Mouse (Mus musculus) CD4-positive helper T cell, adult 2 months (primary cell): ENCODE data around the gene Tmem200a.

Experiments used
- DNase-seq: peaks from one replicate; pipeline ENCODE4 v3.0.0-alpha.2; 2012; ENCODE audit warnings: low read depth, missing footprints, low spot score

The Tmem200a gene

DNA sequence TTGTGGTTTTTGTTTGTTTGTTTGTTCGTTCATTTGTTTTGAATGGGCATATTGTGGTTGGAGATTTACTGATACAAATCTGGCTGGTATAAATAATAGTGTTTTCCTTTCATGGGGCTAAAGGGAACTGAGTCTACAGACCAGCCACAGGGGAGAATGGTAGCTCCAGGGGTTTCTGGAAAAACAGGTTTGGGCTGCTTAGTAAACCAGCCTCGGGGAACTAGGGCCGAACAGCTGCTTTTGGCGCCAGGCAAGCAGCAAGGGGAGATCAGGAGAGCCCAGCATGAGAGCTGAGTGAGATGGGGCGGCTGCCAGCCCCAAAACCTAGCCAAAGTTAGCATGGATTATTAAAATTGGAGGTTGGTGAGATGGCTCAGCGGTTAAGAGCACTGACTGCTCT lies 191.6 kb downstream of the Tmem200a start:
- no peak for DNase-seq

DNA sequence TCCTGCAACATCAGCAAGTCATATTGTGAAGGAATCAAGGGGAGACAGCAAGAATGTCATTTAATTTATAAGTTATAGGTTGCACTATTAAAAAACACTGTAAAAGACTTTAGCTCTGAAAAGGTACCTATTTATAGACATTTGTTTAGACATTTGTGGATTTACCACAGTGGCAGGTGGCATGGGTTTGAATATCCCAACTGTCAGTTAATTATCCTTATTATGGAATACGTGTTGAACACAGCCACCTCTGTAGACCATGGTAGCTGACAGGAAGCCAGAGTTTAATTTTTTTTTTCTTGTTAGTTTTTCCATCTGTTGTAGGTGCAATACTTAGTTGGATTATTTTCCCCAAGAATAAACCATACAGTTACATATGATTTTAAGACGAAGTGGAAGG lies 194.3 kb downstream of the Tmem200a start:
- DNase-seq: no peak

- no peak for DNase-seq
Measured at GRCm38 (mm10) chr10:25877731-25878130, 201.1 kb downstream of the Tmem200a start.

- DNase-seq: no peak
Measured at GRCm38 (mm10) chr10:25876809-25877208, 202.0 kb downstream of the Tmem200a start.

GRCm38 (mm10) chr10:25868739-25869138 lies 210.1 kb downstream of the Tmem200a start:
- no peak for DNase-seq
